10 mouse cellular contexts compared by ENCODE assay signal in genomic region chr10:94466313-94466712, GRCm38 (mm10).
DNase-seq lines count a peak whose midpoint lies in the region; ATAC-seq and TF ChIP-seq lines count a peak whose summit lies in the region.
"Had no signal": no experiment of that assay in that cellular context is flagged by ENCODE, and none has a peak within 500 bp of the region (broad histone marks: within the 10 kb centered on the region; RNA-seq: fewer than 3 reads in every experiment).

No protein-coding gene starts in this region.

- no peak for TF ChIP-seq CTCF in gastrocnemius, adult 2 months (IDR thresholded peaks at IDR 0.05)

- H3K9ac ChIP-seq in intestine, embryonic 16.5 days (ENCODE audit: low read depth, low read length) = no peak overlapping the region

- no peaks in the 10 kb centered on the region for H3K9me3 ChIP-seq in intestine, embryonic 16.5 days (ENCODE audit: control insufficient read depth, low read length)

- H3K27me3 ChIP-seq in intestine, embryonic 16.5 days (replicated peaks; ENCODE audit: control insufficient read depth, insufficient read depth, low read length) = no peaks in the 10 kb centered on the region

- H3K4me3 ChIP-seq in gastrocnemius, adult 2 months = no peak overlapping the region
- H3K4me3 ChIP-seq in intestine, embryonic 16.5 days (ENCODE audit: low read length) = no peak overlapping the region

- ATAC-seq in intestine, embryonic 16.5 days = no peak

- intact Hi-C loops in gastrocnemius, adult 2 months (cut with DNase I) = no loop called here
- intact Hi-C loops in left cerebral cortex, postnatal 10 days (cut with DNase I) = no loop called here

- peak overlapping the region; percentile 89 for H3K27ac ChIP-seq in gastrocnemius, adult 2 months
- H3K27ac ChIP-seq in intestine, embryonic 16.5 days (ENCODE audit: low read length) = 0 out of 2 replicates have a peak overlapping the region, but pooled peaks have one; percentile 17

- H3K36me3 ChIP-seq in intestine, embryonic 16.5 days (ENCODE audit: control insufficient read depth, insufficient read depth, low read length) = no peaks in the 10 kb centered on the region

- DNase-seq in gastrocnemius, adult 2 months = peak; percentile 45
- no peak for DNase-seq in gastrocnemius, adult 8-10 months (ENCODE audit: low spot score in 2 of 2)
- peak; percentile 5 to 9 for DNase-seq in left cerebral cortex, adult 18-20 months (ENCODE audit: low spot score in 2 of 2)
- DNase-seq in left cerebral cortex, postnatal 10 days (ENCODE audit: extremely low spot score in 1 of 2, low spot score in 2 of 2) = no peak
- peak; percentile 45 to 63 for DNase-seq in lung, postnatal 4 days
- DNase-seq in natural killer cell, adult 2 months (ENCODE audit: low spot score in 2 of 2) = no peak
- no peak for DNase-seq in thymus, postnatal 4 days
- DNase-seq: midbrain, embryonic 14.5 days; retina, postnatal 1 day had no signal

- 33% methylated on average over 7 of the region's 7 CpGs for WGBS in intestine, embryonic 16.5 days

- H3K4me2 ChIP-seq in intestine, embryonic 16.5 days (ENCODE audit: low read depth, low read length) = no peak overlapping the region

- H3K4me1 ChIP-seq in intestine, embryonic 16.5 days (ENCODE audit: control insufficient read depth, insufficient read depth, low read length) = peaks cover 8% of the 10 kb centered on the region; the same call in 1 of the 2 replicates

Comparison
In these comparisons a context has a peak if more than half of its experiments do, and no peak if none do; other contexts are left out.
1. DNase-seq: peak in gastrocnemius, adult 2 months (single experiment), left cerebral cortex, adult 18-20 months (2 of 2) and lung, postnatal 4 days (2 of 2); none in gastrocnemius, adult 8-10 months (0 of 2), left cerebral cortex, postnatal 10 days (0 of 2), natural killer cell, adult 2 months (0 of 2) and thymus, postnatal 4 days (single experiment).